Mouse (Mus musculus) lung, adult 2 months (tissue): ENCODE results near the gene Galnt11.

Experiments used
- CTCF ChIP-seq: fragments of 200-500 bp; IDR thresholded peaks from 2 replicates; pipeline ENCODE4 v1.5.1; 2011; ENCODE audit warnings: mild to moderate bottlenecking, low read length, control low read depth; ENCODE audit not compliant: insufficient read depth
- POLR2A ChIP-seq: fragments of 200-500 bp; IDR thresholded peaks from 2 replicates; pipeline ENCODE4 v1.6.1; 2011; ENCODE audit warnings: low read depth, mild to moderate bottlenecking, control low read depth, low read length, borderline replicate concordance; ENCODE audit errors: extremely low read depth

GRCm38 (mm10) chr5:25296830-25297229, 75.1 kb downstream of the Galnt11 start:
- TF ChIP-seq POLR2A (no peak), CTCF (no peak)
